Mouse (Mus musculus) cerebral cortex, adult 2 months (tissue): ENCODE measurements around the gene Plod2.

Experiments used
- WGBS: fragments of 180-500 bp; shearing (Covaris S2); methylation state at CpG from one replicate; pipeline ENCODE4 v1.1.7; 2018; 5-methylcytosine and 5-hydroxymethylcytosine counted together

The Plod2 gene

DNA sequence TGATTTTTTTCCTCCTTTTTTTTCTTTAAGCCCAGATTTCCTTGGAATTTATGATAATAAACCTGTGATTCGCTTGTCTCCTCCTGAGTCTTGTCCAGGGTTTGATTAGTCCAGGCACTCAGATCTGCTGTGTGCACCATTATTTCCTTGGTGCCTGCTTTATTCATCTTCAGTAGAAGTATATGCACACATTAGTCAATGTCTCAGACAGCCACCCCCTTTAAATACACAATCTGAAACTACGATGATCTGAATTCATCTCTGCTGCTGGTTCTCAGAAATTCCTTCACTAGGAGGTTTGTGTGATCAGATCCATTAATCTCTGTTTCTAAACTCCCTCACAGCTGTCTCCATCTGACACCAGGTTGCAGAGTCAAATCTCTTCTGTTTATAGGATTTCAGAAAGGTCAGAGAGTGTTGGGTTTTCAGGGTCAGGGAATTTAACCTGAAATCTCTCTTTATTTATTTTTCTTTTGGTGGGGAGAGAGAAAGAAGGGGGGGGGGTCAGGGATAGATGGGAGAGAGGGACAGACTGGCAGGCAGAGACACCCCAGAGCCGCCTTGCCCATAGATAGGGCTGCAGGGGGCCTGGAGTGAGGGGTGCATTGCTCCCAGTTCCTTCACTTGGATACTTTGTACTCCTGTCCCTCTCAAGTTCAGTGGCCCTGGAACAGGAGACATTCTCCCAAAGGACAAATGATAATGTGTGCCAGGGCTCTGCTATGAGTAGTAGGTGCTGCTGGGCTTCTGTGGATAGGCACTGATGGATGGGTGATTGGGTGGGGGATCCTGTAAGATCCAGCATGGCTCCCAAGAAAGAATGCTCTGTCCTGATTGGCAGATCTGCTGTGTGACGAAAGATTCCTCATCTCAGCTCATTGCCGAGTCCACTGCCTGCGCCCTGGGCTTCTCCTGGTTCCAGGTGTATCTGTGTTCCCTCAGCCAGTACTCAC, 13.3 kb downstream of the Plod2 start:
- 91% methylated on average over 6 of the region's 6 CpGs for WGBS

- WGBS = 75% methylated on average over 8 of the region's 8 CpGs
Observed at GRCm38 (mm10) chr9:92559750-92560149, 17.7 kb downstream of the Plod2 start.

- 66% methylated on average over 6 of the region's 6 CpGs for WGBS
Observed at GRCm38 (mm10) chr9:92560840-92561547, 19.0 kb downstream of the Plod2 start.

GRCm38 (mm10) chr9:92562416-92562815, 20.4 kb downstream of the Plod2 start:
- 91% methylated on average over 5 of the region's 5 CpGs for WGBS

DNA sequence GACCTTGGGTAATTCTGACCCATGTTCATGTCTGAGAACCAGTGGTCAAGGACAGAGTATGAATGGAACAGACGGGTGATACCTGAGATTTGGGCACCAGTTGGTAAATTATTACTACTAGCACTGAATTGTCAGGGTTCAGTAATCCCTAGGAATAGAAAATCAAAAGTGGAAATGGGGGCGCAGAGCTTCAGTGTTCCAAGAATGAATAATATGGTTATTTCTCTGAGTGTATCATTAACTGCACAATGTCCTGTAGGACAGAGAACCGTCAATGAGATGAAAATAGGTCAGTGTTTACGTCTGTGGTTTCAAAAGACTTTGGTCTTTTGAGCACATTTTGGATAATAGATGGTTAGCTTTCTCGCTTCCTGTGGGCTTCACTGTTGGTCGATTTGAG, 21.3 kb downstream of the Plod2 start:
- WGBS = 84% methylated on average over 6 of the region's 6 CpGs

DNA sequence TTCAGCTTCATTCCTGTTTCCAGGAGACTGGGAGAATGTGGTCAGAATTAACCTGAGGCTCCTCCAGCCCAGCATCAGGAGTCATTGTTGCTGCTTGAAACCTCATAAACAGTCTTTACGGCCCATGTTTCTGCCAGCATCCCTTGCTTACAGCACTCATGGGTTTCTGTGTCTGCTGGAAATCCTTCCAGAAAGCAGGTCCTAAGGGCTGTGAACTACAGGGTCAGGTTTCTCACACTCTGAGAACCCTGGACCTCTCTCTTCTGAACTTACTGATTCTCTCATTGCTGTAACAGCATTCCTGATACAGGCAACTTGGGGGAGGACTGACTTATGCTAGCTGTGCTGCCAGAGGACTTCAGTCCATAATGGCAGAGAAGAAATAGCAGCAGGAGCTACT, 22.4 kb downstream of the Plod2 start:
- WGBS = 100% methylated on average over 1 of the region's 1 CpGs

DNA sequence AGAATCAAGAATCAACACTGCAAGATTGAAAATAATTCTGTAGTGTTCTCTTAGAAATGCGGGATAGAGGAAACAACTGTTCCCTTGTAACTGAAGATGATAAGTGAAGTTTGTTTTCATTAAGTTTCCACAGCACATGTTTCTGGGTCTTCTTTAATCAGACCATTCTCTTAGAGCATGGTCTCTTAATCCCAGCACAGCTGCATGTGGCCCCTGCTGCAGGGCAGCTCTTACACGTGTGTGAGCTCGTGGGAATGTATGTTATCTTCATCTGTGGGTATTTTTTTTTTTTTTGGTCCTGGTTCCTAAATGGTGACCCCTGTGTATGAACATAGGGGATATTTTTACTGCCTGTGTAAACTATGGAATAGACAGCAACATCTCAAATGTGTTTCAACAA, 24.2 kb downstream of the Plod2 start:
- WGBS = 76% methylated on average over 3 of the region's 3 CpGs

GRCm38 (mm10) chr9:92567474-92567873, 25.5 kb downstream of the Plod2 start:
- WGBS = 88% methylated on average over 7 of the region's 7 CpGs

- 91% methylated on average over 3 of the region's 3 CpGs for WGBS
Observed at GRCm38 (mm10) chr9:92568798-92569197, 26.8 kb downstream of the Plod2 start.

DNA sequence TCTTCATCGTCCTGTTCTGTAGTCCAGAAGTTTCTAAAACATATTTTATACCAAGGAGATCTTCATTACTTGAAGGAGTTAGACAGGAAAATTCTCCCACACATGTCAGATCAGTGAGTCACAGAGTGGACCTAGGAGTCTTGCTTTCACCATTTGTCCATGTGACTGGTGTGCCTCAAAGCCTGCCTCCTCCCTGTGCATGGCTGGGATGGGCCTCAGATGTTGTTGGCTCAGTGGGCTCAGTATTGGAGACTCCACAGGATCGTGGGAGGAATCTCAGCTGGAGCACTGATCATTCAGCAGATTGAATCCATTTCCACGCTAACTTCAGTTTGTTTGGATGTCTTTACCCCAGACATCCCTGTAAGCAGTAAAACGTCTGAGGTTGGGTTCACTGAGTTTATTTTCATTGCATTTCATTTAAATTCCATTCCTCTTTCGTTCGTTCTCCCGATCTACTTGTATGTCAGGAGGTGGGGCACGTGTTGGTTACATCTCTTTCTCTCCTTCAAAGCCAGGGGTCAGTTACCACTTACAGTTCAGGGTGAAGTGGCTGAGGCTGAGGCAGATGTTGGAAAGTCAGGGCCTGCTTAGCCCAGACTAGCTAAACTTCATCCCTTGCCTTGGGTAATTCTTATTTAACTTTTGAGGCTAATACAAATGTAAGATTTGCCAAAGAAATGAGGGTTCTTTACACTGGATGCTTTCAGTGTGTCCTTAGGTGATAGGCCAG, 30.5 kb downstream of the Plod2 start:
- whole genome bisulfite sequencing = 85% methylated on average over 8 of the region's 8 CpGs

DNA sequence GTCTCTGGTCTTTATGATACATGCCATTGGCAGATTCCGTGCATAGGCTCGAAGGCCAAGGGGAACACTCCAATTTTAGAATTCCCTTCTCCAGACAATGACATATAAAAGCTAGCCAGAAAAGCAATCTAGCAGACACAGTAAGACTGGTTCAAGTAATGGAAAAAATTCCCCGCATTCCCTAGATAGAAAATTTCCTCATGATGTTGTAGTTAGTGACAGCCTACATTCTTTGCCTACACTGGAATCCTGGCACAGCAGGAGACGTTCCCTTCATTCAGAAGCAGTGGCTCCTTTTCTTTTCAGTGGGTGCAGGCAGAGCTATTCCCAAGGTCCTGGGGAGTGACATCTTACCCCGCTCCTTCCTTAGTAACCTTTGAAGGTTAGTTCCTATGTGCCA, 41.9 kb downstream of the Plod2 start:
- 59% methylated on average over 5 of the region's 5 CpGs for WGBS

DNA sequence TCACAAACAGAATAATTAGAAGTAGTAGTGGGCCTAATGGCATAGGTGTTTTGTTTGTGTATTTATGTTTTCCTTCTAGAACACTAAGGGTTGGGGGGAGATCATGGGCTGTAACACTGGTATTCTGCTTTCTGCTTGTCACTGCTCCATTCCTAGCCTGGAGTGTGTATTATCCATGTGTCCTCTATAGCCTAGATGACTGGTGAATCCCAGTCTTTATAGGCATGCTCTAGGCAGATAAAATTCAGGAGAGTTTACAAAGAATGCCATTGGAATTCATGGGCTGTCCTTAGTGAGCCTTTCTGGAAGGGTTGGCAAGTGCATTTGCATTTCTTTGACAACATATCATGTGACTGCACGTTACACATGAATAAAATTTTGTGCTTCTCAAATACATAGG, 44.0 kb downstream of the Plod2 start:
- 85% methylated on average over 1 of the region's 1 CpGs for WGBS

- WGBS = 96% methylated on average over 8 of the region's 8 CpGs
Observed at GRCm38 (mm10) chr9:92587391-92587790, 45.4 kb downstream of the Plod2 start.

GRCm38 (mm10) chr9:92588226-92588625, 46.2 kb downstream of the Plod2 start:
- 94% methylated on average over 1 of the region's 1 CpGs for WGBS

- 96% methylated on average over 5 of the region's 5 CpGs for WGBS
Observed at GRCm38 (mm10) chr9:92589021-92589420, 47.0 kb downstream of the Plod2 start.

DNA sequence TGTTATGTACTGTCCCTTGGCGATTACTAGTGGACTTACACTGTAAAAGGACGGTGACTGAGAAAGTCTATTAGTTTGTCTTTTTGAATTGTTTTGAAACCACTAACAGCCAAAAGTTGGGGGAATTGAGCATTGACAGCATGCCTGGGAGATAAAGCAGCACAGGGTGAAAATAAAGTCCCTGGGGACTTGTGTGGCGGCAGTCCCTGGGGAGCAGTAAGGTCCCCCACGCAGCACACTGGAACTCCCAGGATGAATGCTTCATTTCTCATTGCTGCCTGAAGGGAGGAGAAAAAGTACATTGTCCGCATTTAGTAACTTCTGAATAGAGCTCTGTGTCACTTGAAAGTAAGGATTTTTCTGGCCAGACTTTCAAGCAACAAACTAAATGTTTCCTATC, 49.5 kb downstream of the Plod2 start:
- WGBS = 61% methylated on average over 5 of the region's 5 CpGs

DNA sequence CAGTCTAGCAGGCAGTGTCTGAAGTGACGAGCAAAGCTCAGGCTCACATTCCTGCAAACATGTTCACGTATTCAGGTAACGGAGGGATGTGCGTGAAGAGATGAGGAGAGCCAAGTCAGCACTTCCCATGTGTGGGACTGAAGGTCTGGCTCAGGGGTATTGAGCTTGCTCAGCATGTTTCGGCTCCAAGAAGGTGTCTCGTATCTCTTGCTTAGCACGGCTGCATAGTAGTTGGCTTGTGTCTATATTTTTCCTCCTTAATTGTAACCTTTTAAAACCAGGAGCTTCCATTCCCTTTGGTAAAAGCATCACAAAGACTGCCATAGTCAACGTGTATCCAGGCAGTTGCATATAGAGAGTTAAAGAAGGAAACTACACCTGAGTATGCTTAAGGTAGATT, 50.7 kb downstream of the Plod2 start:
- WGBS = 96% methylated on average over 8 of the region's 8 CpGs

GRCm38 (mm10) chr9:92594491-92594890, 52.5 kb downstream of the Plod2 start:
- 92% methylated on average over 6 of the region's 6 CpGs for WGBS

- 92% methylated on average over 4 of the region's 4 CpGs for WGBS
Observed at GRCm38 (mm10) chr9:92595296-92595695, 53.3 kb downstream of the Plod2 start.

- WGBS = 80% methylated on average over 9 of the region's 9 CpGs
Observed at GRCm38 (mm10) chr9:92596916-92597547, 55.0 kb downstream of the Plod2 start.

DNA sequence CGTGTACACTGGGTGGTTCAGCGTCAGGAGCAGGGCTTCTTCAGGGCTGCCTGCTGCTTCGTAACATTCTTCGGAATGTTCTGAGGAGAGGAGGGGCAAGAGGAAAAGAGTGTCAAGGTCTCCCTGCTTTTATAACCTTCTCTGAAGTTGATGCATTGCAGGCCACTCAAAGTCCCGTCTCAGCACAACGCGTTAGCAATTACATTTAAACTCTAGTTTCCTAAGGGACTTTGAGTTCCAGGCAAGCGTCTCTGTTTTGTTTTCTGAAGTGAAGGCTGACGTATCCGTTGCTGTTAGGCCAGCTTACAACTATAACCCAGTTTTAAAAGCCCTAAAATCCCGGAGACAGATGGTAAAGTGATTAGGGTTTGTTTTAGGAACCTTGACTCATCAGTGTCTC, 55.8 kb downstream of the Plod2 start:
- 72% methylated on average over 11 of the region's 11 CpGs for WGBS
